Mouse (Mus musculus) kidney, adult 2 months (tissue): ENCODE measurements around the gene Fam124b.

Experiments used
- CTCF ChIP-seq: fragments of 200-500 bp; conservative IDR thresholded peaks from 2 replicates; pipeline ENCODE4 v1.5.1; 2011; ENCODE audit warnings: low read depth, mild to moderate bottlenecking, control low read depth, low read length, moderate library complexity, mixed read lengths; ENCODE audit not compliant: insufficient read depth, insufficient read length
- POLR2A ChIP-seq: fragments of 200-500 bp; IDR thresholded peaks from one replicate; pipeline ENCODE4 v1.6.1; 2011; ENCODE audit warnings: low read depth, low read length, control low read depth

DNA sequence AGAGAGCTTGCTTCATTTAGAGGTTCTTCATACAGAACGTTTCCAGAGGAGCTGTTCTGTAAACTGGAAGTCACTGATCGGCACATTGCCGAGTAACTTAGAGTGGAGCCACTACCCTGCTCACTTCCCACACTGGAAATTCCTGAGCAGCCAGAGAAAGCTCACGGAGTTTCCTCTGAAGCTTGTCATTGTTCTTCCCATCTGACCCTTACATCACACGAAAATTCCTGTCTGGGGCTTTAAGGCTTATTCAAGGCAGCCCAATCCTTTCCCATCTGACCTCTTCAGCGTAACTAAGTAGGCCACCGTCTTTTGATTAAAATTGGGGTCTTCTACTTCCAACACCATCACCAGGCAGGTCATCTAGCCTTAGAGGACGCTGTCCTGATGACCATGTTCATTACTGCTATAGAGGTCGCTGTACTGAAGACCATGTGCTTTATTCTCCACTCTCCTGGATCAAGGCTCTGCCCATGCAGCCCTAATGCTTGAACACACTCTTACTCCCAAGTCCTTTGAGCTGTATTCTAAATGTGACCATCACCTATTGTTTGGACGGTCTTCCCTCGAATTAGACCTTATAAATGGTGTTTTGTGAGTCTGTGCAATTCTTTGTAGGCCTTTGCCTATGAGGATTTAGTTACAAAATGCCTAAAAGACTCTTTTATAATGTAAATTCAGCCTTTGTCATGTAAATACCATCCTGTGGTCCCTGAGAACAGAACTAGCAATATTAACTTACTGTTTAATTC lies 18.9 kb upstream of the Fam124b start:
- TF ChIP-seq CTCF (no peak), POLR2A (no peak)
